Mouse (Mus musculus): ENCODE measurements around the gene Tspan15. TPM values are rescaled to one million over a fixed set of nuclear protein-coding genes. Genes with fewer than 3 reads are reported as not detected.

The Tspan15 gene
- total RNA-seq, 2 experiments from 2014 or later: 12.4 to 13.7 TPM

GRCm38 (mm10) chr10:62194043-62194442 lies 37.0 kb downstream of the Tspan15 start:
- DNase-seq: no peak
- intact Hi-C loops (cut with DNase I): no loop called here

GRCm38 (mm10) chr10:62192701-62193157 lies 38.3 kb downstream of the Tspan15 start:
- peak; percentile 28 to 36 for DNase-seq
- intact Hi-C loops (cut with DNase I): no loop called here

- no peak for DNase-seq
- intact Hi-C loops (cut with DNase I): no loop called here
Measured at GRCm38 (mm10) chr10:62190821-62191220, 40.2 kb downstream of the Tspan15 start.

GRCm38 (mm10) chr10:62189910-62190309 lies 41.1 kb downstream of the Tspan15 start:
- no peak for DNase-seq
- intact Hi-C loops (cut with DNase I): loop anchor here (5.0 kb wide), 1 partner anchor 187 kb away; the partner anchor contains the start of gene Hk1

GRCm38 (mm10) chr10:62189303-62189702 lies 41.7 kb downstream of the Tspan15 start:
- intact Hi-C loops (cut with DNase I): loop anchor here (5.0 kb wide), 1 partner anchor 188 kb away; the partner anchor contains the start of gene Hk1
- no peak for DNase-seq

GRCm38 (mm10) chr10:62186882-62187281 lies 44.2 kb downstream of the Tspan15 start:
- intact Hi-C loops (cut with DNase I): loop anchor here (1.0 to 5.0 kb wide), 3 partner anchors 56 to 224 kb away; partner anchors contain the start of gene Hk1
- peak; percentile 83 to 90 for DNase-seq

GRCm38 (mm10) chr10:62183053-62183452 lies 48.0 kb downstream of the Tspan15 start:
- intact Hi-C loops (cut with DNase I): loop anchor here (1.0 to 5.0 kb wide), 5 partner anchors 78 to 346 kb away; no protein-coding TSS in a partner anchor
- DNase-seq: peak; percentile 93 to 97

GRCm38 (mm10) chr10:62182471-62183014 lies 48.5 kb downstream of the Tspan15 start:
- intact Hi-C loops (cut with DNase I): loop anchor here (1.0 to 5.0 kb wide), 5 partner anchors 77 to 345 kb away; no protein-coding TSS in a partner anchor
- no peak for DNase-seq

GRCm38 (mm10) chr10:62181701-62182100 lies 49.4 kb downstream of the Tspan15 start:
- intact Hi-C loops (cut with DNase I): loop anchor here (2.0 to 5.0 kb wide), 4 partner anchors 129 to 344 kb away; no protein-coding TSS in a partner anchor
- DNase-seq: no peak

GRCm38 (mm10) chr10:62179944-62180343 lies 51.1 kb downstream of the Tspan15 start:
- intact Hi-C loops (cut with DNase I): loop anchor here (5.0 kb wide), 2 partner anchors 128 to 343 kb away; no protein-coding TSS in a partner anchor
- DNase-seq: no peak

- DNase-seq: no peak
- intact Hi-C loops (cut with DNase I): no loop called here
Measured at GRCm38 (mm10) chr10:62174533-62175313, 56.3 kb downstream of the Tspan15 start.

- intact Hi-C loops (cut with DNase I): no loop called here
- no peak for DNase-seq
Measured at GRCm38 (mm10) chr10:62173941-62174448, 57.1 kb downstream of the Tspan15 start.

- no peak for DNase-seq
- intact Hi-C loops (cut with DNase I): no loop called here
Measured at GRCm38 (mm10) chr10:62172841-62173553, 58.1 kb downstream of the Tspan15 start.

GRCm38 (mm10) chr10:62162410-62162809 lies 68.6 kb downstream of the Tspan15 start:
- intact Hi-C loops (cut with DNase I): no loop called here
- peak; percentile 24 to 25 for DNase-seq

- DNase-seq: no peak
- intact Hi-C loops (cut with DNase I): no loop called here
Measured at GRCm38 (mm10) chr10:62149929-62150328, 81.1 kb downstream of the Tspan15 start.

GRCm38 (mm10) chr10:62147466-62148248 lies 83.4 kb downstream of the Tspan15 start:
- intact Hi-C loops (cut with DNase I): no loop called here
- no peak for DNase-seq

GRCm38 (mm10) chr10:62145957-62146356 lies 85.1 kb downstream of the Tspan15 start:
- intact Hi-C loops (cut with DNase I): no loop called here
- DNase-seq: no peak

GRCm38 (mm10) chr10:62143820-62144219 lies 87.2 kb downstream of the Tspan15 start, which contains the start of gene Fam241b:
Fam241b (minus strand) TSS chr10:62143920.
- intact Hi-C loops (cut with DNase I): no loop called here
- no peak for DNase-seq

- DNase-seq: peak; percentile 24 to 33
- intact Hi-C loops (cut with DNase I): no loop called here
Measured at GRCm38 (mm10) chr10:62138040-62138439, 93.0 kb downstream of the Tspan15 start.

- no peak for DNase-seq
- intact Hi-C loops (cut with DNase I): no loop called here
Measured at GRCm38 (mm10) chr10:62137150-62137549, 93.9 kb downstream of the Tspan15 start.
